Mouse (Mus musculus): ENCODE measurements around the gene Adra1b. TPM values are rescaled to one million over a fixed set of nuclear protein-coding genes. Genes with fewer than 3 reads are reported as not detected.

The Adra1b gene
- polyA plus RNA-seq, 1 experiment from 2014 or later: 0.35 TPM

DNA sequence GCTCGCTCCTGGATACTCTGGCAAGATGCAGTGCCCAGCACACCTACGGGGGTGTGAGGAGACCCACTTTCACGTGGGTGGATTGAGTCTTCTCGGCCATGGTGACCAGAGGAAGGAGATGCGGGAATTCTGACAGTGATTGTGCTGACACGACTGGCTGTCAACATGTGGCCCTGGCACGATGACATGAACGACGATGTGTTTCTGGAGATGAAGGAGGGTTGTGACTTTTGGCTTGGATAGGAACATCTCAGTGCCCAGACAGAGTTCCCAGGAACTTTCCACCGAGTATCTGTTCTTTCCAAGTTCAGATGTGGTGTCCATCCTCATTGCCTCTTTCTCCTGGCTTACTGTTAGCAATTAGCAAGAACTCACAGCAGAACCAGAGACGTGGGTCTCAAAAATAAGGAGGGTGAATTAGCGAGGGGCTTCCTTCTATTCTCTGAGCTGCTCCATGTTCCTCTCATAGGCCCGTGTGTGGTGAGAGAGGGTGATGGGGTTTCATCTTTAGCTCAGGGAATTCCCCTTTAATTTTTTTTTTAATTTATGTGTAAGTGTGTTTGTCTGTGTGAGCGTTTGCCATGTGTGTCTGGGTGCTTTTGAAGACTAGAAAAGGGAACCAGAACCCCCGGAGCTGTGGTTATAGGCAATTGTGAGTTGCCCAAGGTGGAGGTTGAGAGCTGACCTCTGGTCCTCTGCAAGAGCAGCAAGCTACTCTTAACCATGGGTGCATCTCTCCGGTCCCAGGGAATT is 11.3 kb upstream of the Adra1b start:
- Histone ChIP-seq H3K9me3 (ENCODE audit: control insufficient read depth, low read length) (no peaks in the 10 kb centered on the region), H3K27me3 (replicated peaks; ENCODE audit: control insufficient read depth, insufficient read depth, low read length) (no peaks in the 10 kb centered on the region), H3K4me3 (ENCODE audit: low read length) (no peak overlapping the region), H3K9ac (ENCODE audit: low read depth, low read length) (no peak overlapping the region), H3K27ac (ENCODE audit: low read length) (no peak overlapping the region), H3K36me3 (ENCODE audit: control insufficient read depth, insufficient read depth, low read length) (no peaks in the 10 kb centered on the region), H3K4me1 (ENCODE audit: control insufficient read depth, insufficient read depth, low read length) (no peaks in the 10 kb centered on the region), H3K4me2 (ENCODE audit: low read depth, low read length) (no peak overlapping the region)
- ATAC-seq: no peak
- WGBS: 92% methylated on average over 16 of the region's 16 CpGs

DNA sequence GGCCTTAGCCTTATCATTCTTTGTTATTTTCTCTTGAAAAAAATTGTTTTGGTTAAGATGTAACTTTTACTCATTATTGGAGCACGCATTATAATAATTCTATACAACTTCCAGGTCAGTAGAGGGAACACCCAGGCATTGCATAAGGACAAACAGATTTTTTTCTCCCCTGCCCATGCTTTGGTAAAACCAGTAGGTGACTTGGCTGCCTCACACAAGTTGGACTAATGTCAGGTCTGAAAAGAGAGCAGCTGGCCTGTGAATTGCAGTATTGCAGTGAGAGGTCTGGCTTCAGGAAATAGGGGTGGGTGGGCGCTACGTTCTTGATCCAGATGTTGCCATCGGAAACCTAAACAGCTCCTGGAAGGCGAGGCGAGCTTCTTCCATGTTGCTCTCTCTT is 10.6 kb upstream of the Adra1b start:
- H3K27ac ChIP-seq (ENCODE audit: low read length): no peak overlapping the region
- H3K36me3 ChIP-seq (ENCODE audit: control insufficient read depth, insufficient read depth, low read length): no peaks in the 10 kb centered on the region
- no peaks in the 10 kb centered on the region for H3K27me3 ChIP-seq (replicated peaks; ENCODE audit: control insufficient read depth, insufficient read depth, low read length)
- H3K9ac ChIP-seq (ENCODE audit: low read depth, low read length): no peak overlapping the region
- H3K4me2 ChIP-seq (ENCODE audit: low read depth, low read length): no peak overlapping the region
- H3K9me3 ChIP-seq (ENCODE audit: control insufficient read depth, low read length): no peaks in the 10 kb centered on the region
- WGBS: 63% methylated on average over 6 of the region's 6 CpGs
- H3K4me3 ChIP-seq (ENCODE audit: low read length): no peak overlapping the region
- ATAC-seq: no peak
- H3K4me1 ChIP-seq (ENCODE audit: control insufficient read depth, insufficient read depth, low read length): no peaks in the 10 kb centered on the region

DNA sequence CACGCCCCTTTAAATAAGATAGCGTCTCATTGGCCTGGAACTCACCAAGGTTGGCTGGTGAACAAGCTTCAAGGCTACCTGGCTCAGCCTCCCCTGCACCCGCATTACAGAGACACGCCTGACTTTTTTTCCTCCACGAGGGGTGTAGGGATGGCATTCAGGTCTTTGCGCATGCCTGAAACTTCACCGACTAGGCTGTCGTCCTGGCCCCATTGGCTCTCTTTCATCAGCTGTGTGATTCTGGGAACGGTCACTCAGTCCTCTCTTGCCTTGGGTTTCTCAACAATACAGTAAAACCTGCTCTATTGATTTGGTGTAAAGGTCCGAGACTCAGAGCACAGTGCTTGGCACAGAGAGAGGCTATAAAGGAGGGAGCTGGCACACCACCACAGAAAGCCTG is 2.3 kb upstream of the Adra1b start:
- ATAC-seq: no peak

DNA sequence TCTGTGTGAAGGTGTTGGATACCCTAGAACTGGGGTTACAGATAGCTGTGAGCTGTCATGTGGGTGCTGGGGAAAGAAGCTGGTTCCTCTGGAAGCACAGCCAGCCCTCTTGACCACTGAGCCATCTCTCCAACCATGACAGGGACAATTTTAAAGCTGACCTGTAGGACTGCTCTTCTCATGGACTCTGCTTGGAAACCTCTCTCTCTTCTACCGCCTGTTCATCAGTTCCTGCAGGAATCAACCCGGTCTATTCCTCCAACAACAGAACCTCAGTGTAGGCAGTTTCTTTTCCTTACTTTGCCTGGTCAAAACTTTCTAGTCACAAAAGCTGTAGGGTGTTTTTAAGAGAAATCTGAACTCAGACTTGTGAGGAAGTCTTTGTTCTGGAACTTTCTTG is 1.3 kb downstream of the Adra1b start:
- no peak overlapping the region for H3K4me2 ChIP-seq (ENCODE audit: low read depth, low read length)
- 90% methylated on average over 2 of the region's 2 CpGs for WGBS
- no peaks in the 10 kb centered on the region for H3K36me3 ChIP-seq (ENCODE audit: control insufficient read depth, insufficient read depth, low read length)
- no peak overlapping the region for H3K27ac ChIP-seq (ENCODE audit: low read length)
- H3K9me3 ChIP-seq (ENCODE audit: control insufficient read depth, low read length): no peaks in the 10 kb centered on the region
- no peak overlapping the region for H3K9ac ChIP-seq (ENCODE audit: low read depth, low read length)
- H3K4me1 ChIP-seq (ENCODE audit: control insufficient read depth, insufficient read depth, low read length): no peaks in the 10 kb centered on the region
- H3K4me3 ChIP-seq (ENCODE audit: low read length): no peak overlapping the region
- ATAC-seq: no peak
- no peaks in the 10 kb centered on the region for H3K27me3 ChIP-seq (replicated peaks; ENCODE audit: control insufficient read depth, insufficient read depth, low read length)

More for the DNA sequence above, 2.3 kb upstream of the Adra1b start:
- Histone ChIP-seq H3K9me3 (ENCODE audit: control insufficient read depth, low read length) (no peaks in the 10 kb centered on the region), H3K27ac (ENCODE audit: low read length) (no peak overlapping the region), H3K36me3 (ENCODE audit: control insufficient read depth, insufficient read depth, low read length) (no peaks in the 10 kb centered on the region), H3K4me3 (ENCODE audit: low read length) (no peak overlapping the region), H3K4me2 (ENCODE audit: low read depth, low read length) (no peak overlapping the region), H3K9ac (ENCODE audit: low read depth, low read length) (no peak overlapping the region), H3K4me1 (ENCODE audit: control insufficient read depth, insufficient read depth, low read length) (no peaks in the 10 kb centered on the region), H3K27me3 (replicated peaks; ENCODE audit: control insufficient read depth, insufficient read depth, low read length) (no peaks in the 10 kb centered on the region)
- 82% methylated on average over 10 of the region's 10 CpGs for WGBS

DNA sequence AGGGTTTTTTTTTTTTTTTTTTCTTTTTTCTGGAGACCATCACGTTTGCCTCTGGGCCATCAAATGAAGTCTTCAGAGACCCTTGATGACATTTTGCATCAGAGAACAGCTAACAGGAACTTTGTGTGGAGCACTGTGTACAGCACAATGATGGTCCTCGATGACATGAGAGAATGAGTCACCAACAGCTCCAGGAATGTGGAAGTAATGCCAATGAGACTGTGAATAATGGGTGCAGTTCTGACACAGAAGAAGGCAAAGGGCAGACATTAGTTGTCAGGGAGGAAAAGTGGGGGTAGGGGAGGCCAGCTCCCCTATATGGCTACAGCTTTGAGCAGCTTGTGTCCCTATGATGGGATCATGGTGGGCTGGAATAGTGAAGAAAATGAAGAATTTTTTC is 5.7 kb downstream of the Adra1b start:
- WGBS: 67% methylated on average over 2 of the region's 2 CpGs
- ATAC-seq: no peak
- Histone ChIP-seq H3K4me3 (ENCODE audit: low read length) (no peak overlapping the region), H3K9ac (ENCODE audit: low read depth, low read length) (no peak overlapping the region), H3K27ac (ENCODE audit: low read length) (no peak overlapping the region), H3K4me1 (ENCODE audit: control insufficient read depth, insufficient read depth, low read length) (no peaks in the 10 kb centered on the region), H3K9me3 (ENCODE audit: control insufficient read depth, low read length) (no peaks in the 10 kb centered on the region), H3K36me3 (ENCODE audit: control insufficient read depth, insufficient read depth, low read length) (no peaks in the 10 kb centered on the region), H3K4me2 (ENCODE audit: low read depth, low read length) (no peak overlapping the region), H3K27me3 (replicated peaks; ENCODE audit: control insufficient read depth, insufficient read depth, low read length) (no peaks in the 10 kb centered on the region)

DNA sequence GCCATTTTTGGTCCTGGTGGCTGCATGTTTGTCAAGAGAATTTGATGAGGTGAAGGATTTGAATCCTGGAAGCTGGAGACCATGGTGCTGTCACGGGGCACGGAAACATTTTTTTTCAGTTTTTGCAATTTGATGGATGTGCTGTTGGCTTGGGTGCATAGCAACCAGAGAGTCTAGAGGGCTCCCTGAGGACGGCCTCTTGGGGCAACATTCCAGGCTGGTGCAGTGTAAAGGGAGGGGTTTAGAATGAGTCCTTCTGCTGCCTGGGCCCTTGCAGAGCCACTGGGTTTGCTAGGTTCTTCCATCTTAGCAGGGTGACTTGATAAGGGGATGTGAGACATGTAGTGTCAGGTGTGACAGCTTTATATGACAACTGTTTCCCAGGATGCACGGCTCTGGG is 8.5 kb downstream of the Adra1b start:
- 57% methylated on average over 4 of the region's 4 CpGs for WGBS
- no peak overlapping the region for H3K27ac ChIP-seq (ENCODE audit: low read length)
- no peak for ATAC-seq
- H3K4me1 ChIP-seq (ENCODE audit: control insufficient read depth, insufficient read depth, low read length): no peaks in the 10 kb centered on the region
- H3K9ac ChIP-seq (ENCODE audit: low read depth, low read length): no peak overlapping the region
- H3K9me3 ChIP-seq (ENCODE audit: control insufficient read depth, low read length): no peaks in the 10 kb centered on the region
- H3K4me3 ChIP-seq (ENCODE audit: low read length): no peak overlapping the region
- no peaks in the 10 kb centered on the region for H3K36me3 ChIP-seq (ENCODE audit: control insufficient read depth, insufficient read depth, low read length)
- no peak overlapping the region for H3K4me2 ChIP-seq (ENCODE audit: low read depth, low read length)
- no peaks in the 10 kb centered on the region for H3K27me3 ChIP-seq (replicated peaks; ENCODE audit: control insufficient read depth, insufficient read depth, low read length)

DNA sequence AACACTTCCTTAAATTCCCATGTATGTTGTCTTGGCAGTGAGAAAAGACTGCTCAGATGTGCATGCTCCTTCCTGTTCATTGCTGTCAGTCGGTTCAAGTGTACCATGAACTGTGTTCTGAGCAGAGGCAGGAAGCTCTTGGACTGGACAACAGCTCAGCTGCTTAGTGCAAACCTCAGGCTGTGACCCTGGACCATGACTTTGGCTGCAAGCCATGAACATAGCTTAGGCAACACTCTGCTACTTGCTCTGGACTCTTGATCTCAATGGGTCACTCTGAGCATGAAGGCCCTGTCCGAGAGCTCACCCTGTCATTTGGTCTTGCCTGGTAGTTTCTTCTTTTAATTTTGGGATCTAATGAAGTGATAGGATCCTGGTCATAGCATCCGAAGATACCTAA is 9.6 kb downstream of the Adra1b start:
- 83% methylated on average over 3 of the region's 3 CpGs for WGBS
- no peak for ATAC-seq

DNA sequence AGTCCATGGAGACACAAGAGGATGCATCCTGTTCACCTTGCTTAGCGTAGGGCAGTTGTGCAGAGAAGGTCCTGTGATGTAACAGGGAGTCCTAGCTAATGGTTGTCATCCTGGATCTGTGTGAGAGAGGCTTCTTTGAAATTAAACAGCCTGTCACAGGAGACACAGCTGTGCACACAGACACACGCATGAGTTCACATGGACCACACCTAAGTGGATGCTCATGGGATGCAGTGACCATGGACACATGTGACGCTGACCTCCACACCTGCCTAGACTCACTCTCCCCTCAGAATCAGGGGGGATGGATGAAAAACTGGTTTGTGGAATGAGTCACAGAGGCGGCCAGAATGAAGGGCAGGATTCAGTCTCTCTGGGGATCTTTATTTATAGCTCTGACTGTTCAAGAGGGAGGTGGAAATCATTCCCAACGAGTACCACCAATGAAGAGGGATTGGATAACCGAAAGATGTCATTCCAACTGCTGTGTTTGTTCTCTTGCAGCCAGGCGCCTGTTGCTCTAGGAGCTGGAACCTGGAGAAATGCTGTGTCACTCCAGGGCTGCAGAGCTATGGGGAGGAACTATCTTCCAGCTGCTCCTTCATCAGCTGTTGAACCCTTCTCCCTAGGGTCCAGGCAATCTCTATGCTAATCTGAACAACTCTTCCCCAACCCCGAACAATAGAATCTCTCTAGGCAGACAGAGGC is 11.6 kb downstream of the Adra1b start:
- no peak overlapping the region for H3K4me3 ChIP-seq (ENCODE audit: low read length)
- ATAC-seq: no peak
- H3K27me3 ChIP-seq (replicated peaks; ENCODE audit: control insufficient read depth, insufficient read depth, low read length): no peaks in the 10 kb centered on the region
- H3K27ac ChIP-seq (ENCODE audit: low read length): no peak overlapping the region
- H3K4me1 ChIP-seq (ENCODE audit: control insufficient read depth, insufficient read depth, low read length): no peaks in the 10 kb centered on the region
- no peaks in the 10 kb centered on the region for H3K36me3 ChIP-seq (ENCODE audit: control insufficient read depth, insufficient read depth, low read length)
- 62% methylated on average over 8 of the region's 8 CpGs for WGBS
- H3K4me2 ChIP-seq (ENCODE audit: low read depth, low read length): no peak overlapping the region
- no peaks in the 10 kb centered on the region for H3K9me3 ChIP-seq (ENCODE audit: control insufficient read depth, low read length)
- H3K9ac ChIP-seq (ENCODE audit: low read depth, low read length): no peak overlapping the region

More for the DNA sequence above, 9.6 kb downstream of the Adra1b start:
- no peaks in the 10 kb centered on the region for H3K9me3 ChIP-seq (ENCODE audit: control insufficient read depth, low read length)
- no peaks in the 10 kb centered on the region for H3K36me3 ChIP-seq (ENCODE audit: control insufficient read depth, insufficient read depth, low read length)
- no peaks in the 10 kb centered on the region for H3K27me3 ChIP-seq (replicated peaks; ENCODE audit: control insufficient read depth, insufficient read depth, low read length)
- no peaks in the 10 kb centered on the region for H3K4me1 ChIP-seq (ENCODE audit: control insufficient read depth, insufficient read depth, low read length)
- H3K27ac ChIP-seq (ENCODE audit: low read length): no peak overlapping the region
- H3K4me3 ChIP-seq (ENCODE audit: low read length): no peak overlapping the region
- no peak overlapping the region for H3K9ac ChIP-seq (ENCODE audit: low read depth, low read length)
- no peak overlapping the region for H3K4me2 ChIP-seq (ENCODE audit: low read depth, low read length)

DNA sequence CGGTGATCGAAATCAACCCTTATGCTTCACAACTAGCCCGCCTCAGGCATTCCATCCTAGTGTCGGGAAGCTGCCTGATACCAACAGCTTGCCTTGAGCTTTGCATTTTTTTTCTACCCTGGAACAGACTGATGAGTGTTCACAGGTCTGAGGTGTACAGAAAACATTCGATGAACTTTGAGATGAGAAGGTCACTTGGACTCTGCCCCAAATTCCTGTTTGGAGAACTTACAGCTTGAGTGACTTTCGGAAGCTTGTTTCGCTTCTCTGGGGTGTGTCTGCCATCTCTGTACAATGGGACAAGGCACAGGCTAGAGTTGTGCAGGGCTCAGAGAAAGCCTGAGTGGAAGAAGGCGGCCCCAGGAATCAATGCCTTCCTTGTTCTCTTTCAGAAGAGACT is 12.3 kb downstream of the Adra1b start:
- Histone ChIP-seq H3K36me3 (ENCODE audit: control insufficient read depth, insufficient read depth, low read length) (no peaks in the 10 kb centered on the region), H3K27me3 (replicated peaks; ENCODE audit: control insufficient read depth, insufficient read depth, low read length) (no peaks in the 10 kb centered on the region), H3K9me3 (ENCODE audit: control insufficient read depth, low read length) (no peaks in the 10 kb centered on the region), H3K4me2 (ENCODE audit: low read depth, low read length) (no peak overlapping the region), H3K9ac (ENCODE audit: low read depth, low read length) (no peak overlapping the region), H3K4me3 (ENCODE audit: low read length) (no peak overlapping the region), H3K4me1 (ENCODE audit: control insufficient read depth, insufficient read depth, low read length) (no peaks in the 10 kb centered on the region), H3K27ac (ENCODE audit: low read length) (no peak overlapping the region)
- no peak for ATAC-seq
- WGBS: 88% methylated on average over 8 of the region's 8 CpGs

Data from intestine, embryonic 16.5 days (tissue).